Mouse (Mus musculus) hindbrain, embryonic 14.5 days (tissue): ENCODE results near the gene Gm6882. TPM values are rescaled to one million over a fixed set of nuclear protein-coding genes. Genes with fewer than 3 reads are reported as not detected.
"Not testable (repeated sequence)": the region's sequence is repeated elsewhere in the genome, so short reads cannot be mapped to it uniquely, and the experiment has no call there.

Source experiments
- ATAC-seq: fragments of 200-750 bp; cut with Nextera tagmentation; 2 replicates; pipeline ENCODE4 v1.8.0; 2017; ENCODE audit warnings: moderate number of reproducible peaks, mild to moderate bottlenecking, moderate TSS enrichment, moderate library complexity; ENCODE audit not compliant: low FRiP score
- DNase-seq: peaks from one replicate; pipeline ENCODE4 v3.0.0-alpha.2; 2015; ENCODE audit warnings: low spot score
- H3K27ac ChIP-seq: fragments of 300-500 bp; sonication (generic); 2 replicates; pipeline ENCODE4 v1.5.1; 2014; ENCODE audit warnings: mild to moderate bottlenecking, moderate library complexity
- H3K27me3 ChIP-seq: fragments of 300-500 bp; sonication (generic); 2 replicates; pipeline ENCODE4 v1.6.1; 2014; ENCODE audit warnings: mild to moderate bottlenecking, low read length, mixed read lengths; ENCODE audit not compliant: control insufficient read depth, insufficient read depth
- H3K36me3 ChIP-seq: fragments of 300-500 bp; sonication (generic); replicated peaks from 2 replicates; pipeline ENCODE4 v1.6.1; 2014; ENCODE audit not compliant: control insufficient read depth, insufficient read depth
- H3K4me1 ChIP-seq: fragments of 300-500 bp; sonication (generic); replicated peaks from 2 replicates; pipeline ENCODE4 v1.6.1; 2014; ENCODE audit warnings: antibody characterized with exemption, low read length, mixed read lengths; ENCODE audit not compliant: control insufficient read depth, insufficient read depth
- H3K4me2 ChIP-seq: fragments of 300-500 bp; sonication (generic); replicated peaks from 2 replicates; pipeline ENCODE4 v1.6.1; 2014; ENCODE audit warnings: mild to moderate bottlenecking, moderate library complexity
- H3K4me3 ChIP-seq: fragments of 300-500 bp; sonication (generic); replicated peaks from 2 replicates; pipeline ENCODE4 v1.5.1; 2014; ENCODE audit warnings: mild to moderate bottlenecking, low read length
- H3K9ac ChIP-seq: fragments of 300-500 bp; sonication (generic); 2 replicates; pipeline ENCODE4 v1.6.1; 2014
- H3K9me3 ChIP-seq: fragments of 300-500 bp; sonication (generic); 2 replicates; pipeline ENCODE4 v1.6.1; 2016; ENCODE audit warnings: low read length; ENCODE audit not compliant: control insufficient read depth
- WGBS: fragments of 180-500 bp; shearing (Covaris S2); extraction: QIAGEN DNeasy Blood & Tissue Kit; methylation state at CpG from one replicate; pipeline ENCODE4 v1.1.7; 2014; 5-methylcytosine and 5-hydroxymethylcytosine counted together
- polyA plus RNA-seq: library from polyadenylated mRNA; unstranded; fragments of >200 nt; fragmentation: Nextera tagmentation; extraction: Ambion mirVana; gene quantifications from 2 replicates; pipeline ENCODE4 v1.2.1, GENCODE M21; 2014

The Gm6882 gene
- polyA plus RNA-seq = not detected in 2 replicates

DNA sequence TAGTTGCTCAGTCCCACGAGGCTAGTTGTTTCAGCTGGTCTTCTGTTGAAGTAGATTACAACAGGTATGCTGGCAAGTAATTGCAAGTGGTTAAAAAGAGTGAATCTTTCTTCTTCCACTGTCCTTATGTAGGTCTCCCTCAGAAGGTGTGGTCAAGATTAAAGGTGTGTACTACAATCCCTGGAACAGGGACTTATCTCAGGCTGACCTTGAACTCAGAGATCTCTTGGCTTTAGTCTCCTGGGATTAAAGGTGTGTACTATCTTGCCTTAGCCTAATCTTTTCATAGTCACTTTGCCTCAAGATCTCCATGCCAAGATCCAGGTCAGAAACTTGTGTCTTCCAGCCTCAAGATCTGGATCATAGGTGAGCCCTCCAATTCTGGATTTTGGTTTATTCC is at the start of gene Gm6882:
TSS of gene Gm6882 (minus strand) at position 101 of the 400 bp plus-strand sequence.
- DNase-seq, H3K27me3 ChIP-seq, H3K4me3 ChIP-seq, H3K9ac ChIP-seq, H3K9me3 ChIP-seq, H3K4me1 ChIP-seq, H3K27ac ChIP-seq, H3K4me2 ChIP-seq, H3K36me3 ChIP-seq, ATAC-seq: not testable (repeated sequence)
- 29% methylated on average over 1 of the region's 1 CpGs for WGBS

Other genes starting within 250 kb of the Gm6882 start
- not detected in 2 replicates for gene Gm5157, start 242.3 kb downstream of the Gm6882 start, polyA plus RNA-seq
- not detected in 2 replicates for gene Vmn1r124, start 172.1 kb downstream of the Gm6882 start, polyA plus RNA-seq
- gene Vmn1r125, start 160.6 kb downstream of the Gm6882 start, polyA plus RNA-seq = not detected in 2 replicates
- gene Vmn1r126, start 131.3 kb downstream of the Gm6882 start, polyA plus RNA-seq = not detected in 2 replicates
- gene Vmn1r127, start 112.9 kb downstream of the Gm6882 start, polyA plus RNA-seq = not detected in 2 replicates
- gene Vmn1r128, start 83.4 kb downstream of the Gm6882 start, polyA plus RNA-seq = not detected in 2 replicates
- gene Vmn1r129, start 71.5 kb downstream of the Gm6882 start, polyA plus RNA-seq = not detected in 2 replicates
- not detected in 2 replicates for gene Vmn1r130, start 79.0 kb upstream of the Gm6882 start, polyA plus RNA-seq
- gene Vmn1r131, start 113.3 kb upstream of the Gm6882 start, polyA plus RNA-seq = not detected in 2 replicates
- gene Vmn1r132, start 181.3 kb upstream of the Gm6882 start, polyA plus RNA-seq = not detected in 2 replicates